Mouse (Mus musculus): ENCODE measurements around the gene Hipk2.

DNA sequence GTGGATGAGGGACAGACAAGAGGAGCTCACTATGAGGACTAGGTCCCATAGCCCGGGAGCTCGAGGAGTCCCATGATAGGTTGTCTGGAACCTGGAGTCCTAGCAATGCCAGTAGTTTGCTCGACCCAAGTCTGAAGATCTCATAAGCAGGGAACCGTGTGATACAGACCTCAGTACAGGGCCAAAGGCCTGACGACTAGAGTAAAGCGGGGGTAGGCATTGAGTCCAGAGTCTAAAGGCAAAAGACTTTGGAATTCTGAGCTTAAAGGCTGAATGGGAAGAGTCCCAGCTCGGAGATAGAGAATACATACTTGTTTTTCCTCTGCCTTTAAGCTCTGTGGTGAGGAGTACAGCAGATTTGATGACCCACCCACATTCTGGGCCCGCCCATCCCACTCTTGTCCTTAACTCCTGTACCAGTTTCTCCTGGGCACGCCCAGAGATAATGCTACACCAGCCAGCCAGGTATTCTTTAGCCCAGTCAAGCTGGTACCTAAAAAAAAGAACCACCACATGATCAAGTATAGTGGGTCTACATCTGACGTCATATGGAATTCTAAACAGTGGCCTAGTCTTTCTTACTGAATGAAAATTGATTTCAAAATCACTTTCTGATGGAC lies 27.0 kb upstream of the Hipk2 start:
- TF ChIP-seq CTCF (IDR thresholded peaks at IDR 0.05 in 2 of 3, conservative IDR thresholded peaks at IDR 0.05 in 1 of 3; ENCODE audit: control insufficient read depth in 1 of 3, insufficient read depth in 1 of 3, low read depth in 2 of 3, low read length in 3 of 3, poor library complexity in 1 of 3, severe bottlenecking in 1 of 3) = no peak
- TF ChIP-seq ELF1 (IDR thresholded peaks at IDR 0.05; ENCODE audit: low read depth, low read length) = no peak
- TF ChIP-seq MAZ (IDR thresholded peaks at IDR 0.05; ENCODE audit: low read depth, low read length) = no peak
- TF ChIP-seq NRF1 (IDR thresholded peaks at IDR 0.05; ENCODE audit: insufficient read depth, low read depth, low read length, poor library complexity, severe bottlenecking) = no peak
- TF ChIP-seq ZNF384 (IDR thresholded peaks at IDR 0.05; ENCODE audit: low read depth, low read length) = no peak
- no peak for TF ChIP-seq GATA1 (IDR thresholded peaks at IDR 0.05; ENCODE audit: low read depth, low read length)
- TF ChIP-seq USF1 (IDR thresholded peaks at IDR 0.05; ENCODE audit: low read depth, low read length) = no peak
- TF ChIP-seq EP300 (IDR thresholded peaks at IDR 0.05; ENCODE audit: low read depth in 1 of 2, low read length in 2 of 2) = no peak
- no peak for TF ChIP-seq SMC3 (IDR thresholded peaks at IDR 0.05; ENCODE audit: low read depth, low read length)
- no peak for TF ChIP-seq TCF12 (IDR thresholded peaks at IDR 0.05; ENCODE audit: low read depth, low read length)
